Mouse (Mus musculus): ENCODE data around the gene Tes3-ps. TPM values are rescaled to one million over a fixed set of nuclear protein-coding genes. Genes with fewer than 3 reads are reported as not detected.

Tes3-ps gene
- total RNA-seq (2023) = 0.60 and 0.70 TPM in 2 replicates

GRCm38 (mm10) chr13:49492376-49493368, at the start of gene Tes3-ps:
Tes3-ps (plus strand) TSS chr13:49493318.

GRCm38 (mm10) chr13:49504510-49504909, 11.4 kb downstream of the Tes3-ps start, which contains the start of gene Ecm2:
Ecm2 (plus strand) TSS chr13:49504810.

DNA sequence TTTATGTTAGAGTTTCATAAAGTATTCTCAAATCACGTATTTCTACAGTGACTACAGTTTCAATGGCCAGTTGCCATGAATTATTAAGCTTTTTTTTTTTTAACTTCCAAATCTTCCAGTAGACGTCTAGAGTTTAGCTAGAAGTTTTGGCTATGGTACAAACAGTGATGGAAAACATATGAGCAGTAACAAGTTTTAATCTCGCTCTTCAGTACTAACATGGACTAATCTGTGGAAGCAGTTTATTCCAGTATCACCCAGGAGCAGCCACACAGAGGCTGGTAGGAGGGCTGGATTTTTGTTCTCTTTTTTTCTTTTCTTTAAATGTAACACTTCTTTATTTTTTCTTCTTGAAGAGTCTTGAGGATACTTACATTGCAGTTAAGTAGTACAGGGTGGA, 51.2 kb downstream of the Tes3-ps start, which contains the start of gene Aspn:
Gene Aspn (plus strand): TSS at position 165 of the 400 bp plus-strand sequence.

Other genes with a start within 250 kb of the Tes3-ps start
- 26.8 and 31.6 TPM in 2 replicates for gene Susd3, start 244.6 kb upstream of the Tes3-ps start, total RNA-seq (2023)
- gene Fgd3, start 173.0 kb upstream of the Tes3-ps start, total RNA-seq (2023) = 132 and 183 TPM in 2 replicates
- 13.4 and 14.7 TPM in 2 replicates for gene Bicd2, start 151.7 kb upstream of the Tes3-ps start, total RNA-seq (2023)
- 5.0 and 6.0 TPM in 2 replicates for gene Ippk, start 72.1 kb upstream of the Tes3-ps start, total RNA-seq (2023)
- not detected in 2 replicates for gene Ecm2, start 11.5 kb downstream of the Tes3-ps start, total RNA-seq (2023)
- gene Aspn, start 51.1 kb downstream of the Tes3-ps start, total RNA-seq (2023) = not detected in 2 replicates
- 0.28 TPM in 1 of 2 replicates, not detected in the other for gene Omd, start 89.1 kb downstream of the Tes3-ps start, total RNA-seq (2023)
- gene Ogn, start 114.7 kb downstream of the Tes3-ps start, total RNA-seq (2023) = 0.20 and 0.22 TPM in 2 replicates
- gene Cenpp, start 159.5 kb downstream of the Tes3-ps start, total RNA-seq (2023) = 4.9 and 6.8 TPM in 2 replicates
- gene Nol8, start 159.8 kb downstream of the Tes3-ps start, total RNA-seq (2023) = 6.0 and 6.2 TPM in 2 replicates
- 24.4 and 34.8 TPM in 2 replicates for gene Iars, start 188.8 kb downstream of the Tes3-ps start, total RNA-seq (2023)